Mouse (Mus musculus) heart, embryonic 13.5 days (tissue): ENCODE results near the gene Ifi35. TPM values are rescaled to one million over a fixed set of nuclear protein-coding genes. Genes with fewer than 3 reads are reported as not detected.
"Not testable (repeated sequence)": the region's sequence is repeated elsewhere in the genome, so short reads cannot be mapped to it uniquely, and the experiment has no call there.

Source experiments
- ATAC-seq: fragments of 200-750 bp; cut with Nextera tagmentation; 2 replicates; pipeline ENCODE4 v1.8.0; 2017; ENCODE audit warnings: moderate TSS enrichment; ENCODE audit not compliant: insufficient number of reproducible peaks, low FRiP score, low TSS enrichment; ENCODE audit errors: extremely low read depth
- H3K27ac ChIP-seq: fragments of 300-500 bp; sonication (generic); replicated peaks from 2 replicates; pipeline ENCODE4 v1.5.1; 2015; ENCODE audit warnings: moderate library complexity, mild to moderate bottlenecking, inconsistent platforms
- H3K27me3 ChIP-seq: fragments of 300-500 bp; sonication (generic); replicated peaks from 2 replicates; pipeline ENCODE4 v1.6.1; 2015; ENCODE audit warnings: mild to moderate bottlenecking, inconsistent platforms
- H3K36me3 ChIP-seq: fragments of 300-500 bp; sonication (generic); 2 replicates; pipeline ENCODE4 v1.6.1; 2015; ENCODE audit warnings: mild to moderate bottlenecking, inconsistent platforms
- H3K4me1 ChIP-seq: fragments of 300-500 bp; sonication (generic); 2 replicates; pipeline ENCODE4 v1.6.1; 2015; ENCODE audit warnings: inconsistent platforms
- H3K4me2 ChIP-seq: fragments of 300-500 bp; sonication (generic); 2 replicates; pipeline ENCODE4 v1.6.1; 2015; ENCODE audit warnings: inconsistent platforms, mild to moderate bottlenecking, moderate library complexity
- H3K4me3 ChIP-seq: fragments of 300-500 bp; sonication (generic); 2 replicates; pipeline ENCODE4 v1.5.1; 2015; ENCODE audit warnings: moderate library complexity, mild to moderate bottlenecking, inconsistent platforms
- H3K9ac ChIP-seq: fragments of 300-500 bp; sonication (generic); 2 replicates; pipeline ENCODE4 v1.6.1; 2015; ENCODE audit warnings: inconsistent platforms, mild to moderate bottlenecking, moderate library complexity
- H3K9me3 ChIP-seq: fragments of 300-500 bp; sonication (generic); 2 replicates; pipeline ENCODE4 v1.6.1; 2016; ENCODE audit warnings: inconsistent platforms
- WGBS: fragments of 180-500 bp; shearing (Covaris S2); methylation state at CpG from one replicate; pipeline ENCODE4 v1.1.7; 2015; ENCODE audit warnings: mixed read lengths; 5-methylcytosine and 5-hydroxymethylcytosine counted together
- polyA plus RNA-seq: library from polyadenylated mRNA; unstranded; fragments of >200 nt; fragmentation: Nextera tagmentation; extraction: Ambion mirVana; gene quantifications from 2 replicates; pipeline ENCODE4 v1.2.1, GENCODE M21; 2015

The Ifi35 gene
- polyA plus RNA-seq, 1 experiment from 2014 or later = 11.6 TPM

- not testable (repeated sequence) for H3K9ac ChIP-seq, H3K9me3 ChIP-seq, H3K27me3 ChIP-seq, H3K4me3 ChIP-seq, ATAC-seq, H3K27ac ChIP-seq
- Histone ChIP-seq H3K36me3 (peaks cover 17% of the 10 kb centered on the region), H3K4me2 (peak overlapping the region; percentile 71; the same call in 1 of the 2 replicates), H3K4me1 (peaks cover 21% of the 10 kb centered on the region)
- WGBS = 79% methylated on average over 4 of the region's 4 CpGs
Measured at GRCm38 (mm10) chr11:101449596-101449995, 1.4 kb downstream of the Ifi35 start.

- 68% methylated on average over 3 of the region's 3 CpGs for WGBS
- Histone ChIP-seq H3K27me3 (no peaks in the 10 kb centered on the region), H3K9me3 (no peaks in the 10 kb centered on the region), H3K27ac (no peak overlapping the region), H3K4me2 (no peak overlapping the region), H3K4me3 (no peak overlapping the region), H3K36me3 (peaks cover 9% of the 10 kb centered on the region), H3K9ac (no peak overlapping the region), H3K4me1 (peaks cover 21% of the 10 kb centered on the region)
- no peak for ATAC-seq
Measured at GRCm38 (mm10) chr11:101450394-101450793, 2.2 kb downstream of the Ifi35 start.

- 90% methylated on average over 10 of the region's 10 CpGs for WGBS
- Histone ChIP-seq H3K4me1 (peaks cover 21% of the 10 kb centered on the region), H3K27me3 (no peaks in the 10 kb centered on the region), H3K4me2 (no peak overlapping the region), H3K27ac (no peak overlapping the region), H3K4me3 (no peak overlapping the region), H3K9ac (no peak overlapping the region), H3K9me3 (no peaks in the 10 kb centered on the region), H3K36me3 (peaks cover 2% of the 10 kb centered on the region)
- no peak for ATAC-seq
Measured at GRCm38 (mm10) chr11:101451536-101451935, 3.3 kb downstream of the Ifi35 start.

GRCm38 (mm10) chr11:101452093-101452774, 4.0 kb downstream of the Ifi35 start:
- peaks cover 7% of the 10 kb centered on the region for H3K36me3 ChIP-seq
- H3K27me3 ChIP-seq = no peaks in the 10 kb centered on the region
- no peak for ATAC-seq
- H3K4me2 ChIP-seq = no peak overlapping the region
- no peak overlapping the region for H3K9ac ChIP-seq
- no peak overlapping the region for H3K4me3 ChIP-seq
- peaks cover 21% of the 10 kb centered on the region for H3K4me1 ChIP-seq
- no peak overlapping the region for H3K27ac ChIP-seq
- H3K9me3 ChIP-seq = no peaks in the 10 kb centered on the region
- WGBS = 62% methylated on average over 10 of the region's 10 CpGs

- WGBS = 70% methylated on average over 6 of the region's 6 CpGs
- no peaks in the 10 kb centered on the region for H3K27me3 ChIP-seq
- H3K4me1 ChIP-seq = peaks cover 8% of the 10 kb centered on the region; the same call in 1 of the 2 replicates
- peaks cover 32% of the 10 kb centered on the region for H3K36me3 ChIP-seq
- H3K9ac ChIP-seq = no peak overlapping the region
- no peak overlapping the region for H3K4me3 ChIP-seq
- no peaks in the 10 kb centered on the region for H3K9me3 ChIP-seq
- no peak overlapping the region for H3K27ac ChIP-seq
- H3K4me2 ChIP-seq = no peak overlapping the region
- ATAC-seq = no peak
Measured at GRCm38 (mm10) chr11:101454702-101455101, 6.5 kb downstream of the Ifi35 start.

GRCm38 (mm10) chr11:101455627-101456026, 7.4 kb downstream of the Ifi35 start:
- no peak overlapping the region for H3K4me3 ChIP-seq
- peaks cover 8% of the 10 kb centered on the region; the same call in 1 of the 2 replicates for H3K4me1 ChIP-seq
- no peak overlapping the region for H3K9ac ChIP-seq
- peaks cover 41% of the 10 kb centered on the region for H3K36me3 ChIP-seq
- no peaks in the 10 kb centered on the region for H3K9me3 ChIP-seq
- H3K27ac ChIP-seq = no peak overlapping the region
- no peak for ATAC-seq
- H3K27me3 ChIP-seq = no peaks in the 10 kb centered on the region
- WGBS = 90% methylated on average over 7 of the region's 7 CpGs
- no peak overlapping the region for H3K4me2 ChIP-seq

GRCm38 (mm10) chr11:101457631-101458030, 9.4 kb downstream of the Ifi35 start:
- 88% methylated on average over 9 of the region's 9 CpGs for WGBS
- Histone ChIP-seq H3K9me3 (no peaks in the 10 kb centered on the region), H3K4me3 (no peak overlapping the region), H3K4me1 (peaks cover 11% of the 10 kb centered on the region), H3K9ac (no peak overlapping the region), H3K27ac (no peak overlapping the region), H3K36me3 (peaks cover 61% of the 10 kb centered on the region), H3K4me2 (no peak overlapping the region), H3K27me3 (no peaks in the 10 kb centered on the region)
- no peak for ATAC-seq

- no peak overlapping the region for H3K27ac ChIP-seq
- WGBS = 81% methylated on average over 12 of the region's 12 CpGs
- H3K36me3 ChIP-seq = peaks cover 64% of the 10 kb centered on the region
Measured at GRCm38 (mm10) chr11:101458217-101458616, 10.0 kb downstream of the Ifi35 start.

GRCm38 (mm10) chr11:101459716-101460115, 11.5 kb downstream of the Ifi35 start:
- Histone ChIP-seq H3K9me3 (no peaks in the 10 kb centered on the region), H3K4me1 (peaks cover 29% of the 10 kb centered on the region), H3K4me2 (no peak overlapping the region), H3K36me3 (peaks cover 64% of the 10 kb centered on the region), H3K4me3 (no peak overlapping the region), H3K27me3 (no peaks in the 10 kb centered on the region), H3K27ac (no peak overlapping the region), H3K9ac (no peak overlapping the region)
- whole genome bisulfite sequencing = 37% methylated on average over 6 of the region's 6 CpGs
- ATAC-seq = no peak

More at GRCm38 (mm10) chr11:101458217-101458616, 10.0 kb downstream of the Ifi35 start:
- no peak overlapping the region for H3K4me2 ChIP-seq
- H3K9me3 ChIP-seq = no peaks in the 10 kb centered on the region
- no peak overlapping the region for H3K4me3 ChIP-seq
- H3K9ac ChIP-seq = no peak overlapping the region
- no peaks in the 10 kb centered on the region for H3K27me3 ChIP-seq
- H3K4me1 ChIP-seq = peaks cover 17% of the 10 kb centered on the region
- no peak for ATAC-seq

- H3K9me3 ChIP-seq = no peaks in the 10 kb centered on the region
- H3K4me1 ChIP-seq = peaks cover 31% of the 10 kb centered on the region
- H3K36me3 ChIP-seq = peaks cover 64% of the 10 kb centered on the region
- H3K4me2 ChIP-seq = no peak overlapping the region
- no peak overlapping the region for H3K9ac ChIP-seq
- H3K27ac ChIP-seq = no peak overlapping the region
- H3K4me3 ChIP-seq = no peak overlapping the region
- no peaks in the 10 kb centered on the region for H3K27me3 ChIP-seq
- 81% methylated on average over 15 of the region's 15 CpGs for WGBS
- no peak for ATAC-seq
Measured at GRCm38 (mm10) chr11:101460321-101460720, 12.1 kb downstream of the Ifi35 start.

GRCm38 (mm10) chr11:101462141-101462540, 13.9 kb downstream of the Ifi35 start:
- Histone ChIP-seq H3K4me2 (no peak overlapping the region), H3K27me3 (no peaks in the 10 kb centered on the region), H3K9me3 (no peaks in the 10 kb centered on the region), H3K4me3 (no peak overlapping the region), H3K27ac (no peak overlapping the region), H3K4me1 (peaks cover 41% of the 10 kb centered on the region), H3K36me3 (peaks cover 58% of the 10 kb centered on the region), H3K9ac (no peak overlapping the region)
- WGBS = 85% methylated on average over 14 of the region's 14 CpGs
- ATAC-seq = no peak
